Mouse (Mus musculus) lung, adult 2 months (tissue): ENCODE measurements at regions not wholly inside any gene's neighbourhood (a gene's known extent, or its start where the extent isn't known, plus 50 kb on each side); places are given as distances from the start of the nearest gene placed in this dataset.

Experiments used
- DNase-seq: peaks from one replicate; pipeline ENCODE4 v3.0.0; 2022
- H3K4me1 ChIP-seq: fragments of 200-500 bp; 2 replicates; pipeline ENCODE4 v1.6.1; 2011; ENCODE audit warnings: low read length; ENCODE audit not compliant: control insufficient read depth, insufficient read depth
- H3K4me3 ChIP-seq: fragments of 200-500 bp; replicated peaks from 2 replicates; pipeline ENCODE3; 2011; ENCODE audit warnings: low read depth, mild to moderate bottlenecking, control low read depth, low read length; ENCODE audit errors: extremely low read depth
- CTCF ChIP-seq: fragments of 200-500 bp; IDR thresholded peaks from 2 replicates; pipeline ENCODE4 v1.5.1; 2011; ENCODE audit warnings: mild to moderate bottlenecking, low read length, control low read depth; ENCODE audit not compliant: insufficient read depth
- POLR2A ChIP-seq: fragments of 200-500 bp; IDR thresholded peaks from 2 replicates; pipeline ENCODE4 v1.6.1; 2011; ENCODE audit warnings: low read depth, mild to moderate bottlenecking, control low read depth, low read length, borderline replicate concordance; ENCODE audit errors: extremely low read depth
- WGBS: fragments of 180-500 bp; shearing (Covaris S2); methylation state at CpG from one replicate; pipeline ENCODE4 v1.1.7; 2018; 5-methylcytosine and 5-hydroxymethylcytosine counted together

DNA sequence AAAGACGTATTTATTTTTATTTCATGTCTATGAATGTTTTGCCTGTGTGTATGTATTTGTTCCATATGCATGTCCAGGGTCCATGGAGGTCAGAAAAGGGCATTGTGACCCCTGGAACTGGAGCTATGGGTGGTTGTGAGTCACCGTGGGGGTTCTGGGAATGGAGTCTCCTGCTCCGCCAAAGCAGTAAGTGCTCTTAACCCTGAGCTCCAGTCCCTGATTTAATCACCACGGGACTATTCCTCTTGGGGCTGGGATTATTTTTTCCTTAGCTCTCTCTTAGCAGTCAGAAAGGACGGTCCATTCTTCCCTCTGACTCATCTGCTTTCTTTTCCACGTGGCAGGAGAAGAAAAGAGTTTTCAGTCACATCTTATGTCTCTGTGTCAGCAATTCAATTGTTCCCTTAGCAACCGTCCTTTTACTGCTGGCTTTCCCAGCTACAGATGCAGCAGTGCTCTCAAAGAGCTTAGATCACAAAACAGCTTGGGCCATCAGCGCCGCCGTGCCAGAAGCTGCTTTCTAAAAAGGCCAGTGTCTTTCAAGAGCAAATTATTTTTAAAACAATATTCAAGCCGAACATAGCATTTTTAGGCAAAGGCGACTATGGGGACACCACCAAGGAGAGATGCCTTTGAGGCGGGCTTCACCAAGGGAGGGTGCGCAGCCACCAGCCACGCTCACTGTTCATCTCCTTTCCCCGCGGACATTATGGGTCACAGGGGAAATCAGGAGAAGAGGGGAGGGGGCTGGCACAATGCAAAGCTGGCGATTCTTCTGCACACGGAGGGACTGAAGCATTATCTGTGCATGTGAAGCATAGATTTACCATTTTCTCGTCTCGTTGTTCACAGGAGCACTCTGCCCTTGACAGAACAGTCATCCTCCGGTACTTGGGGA lies 110.8 kb downstream of the Map3k7 start:
- Histone ChIP-seq H3K4me1 (no peaks in the 10 kb centered on the region), H3K4me3 (no peak overlapping the region)
- WGBS, result 22% methylated on average over 22 of the region's 22 CpGs
- no peak for DNase-seq
- TF ChIP-seq POLR2A, result no peak
- TF ChIP-seq CTCF, result no peak

DNA sequence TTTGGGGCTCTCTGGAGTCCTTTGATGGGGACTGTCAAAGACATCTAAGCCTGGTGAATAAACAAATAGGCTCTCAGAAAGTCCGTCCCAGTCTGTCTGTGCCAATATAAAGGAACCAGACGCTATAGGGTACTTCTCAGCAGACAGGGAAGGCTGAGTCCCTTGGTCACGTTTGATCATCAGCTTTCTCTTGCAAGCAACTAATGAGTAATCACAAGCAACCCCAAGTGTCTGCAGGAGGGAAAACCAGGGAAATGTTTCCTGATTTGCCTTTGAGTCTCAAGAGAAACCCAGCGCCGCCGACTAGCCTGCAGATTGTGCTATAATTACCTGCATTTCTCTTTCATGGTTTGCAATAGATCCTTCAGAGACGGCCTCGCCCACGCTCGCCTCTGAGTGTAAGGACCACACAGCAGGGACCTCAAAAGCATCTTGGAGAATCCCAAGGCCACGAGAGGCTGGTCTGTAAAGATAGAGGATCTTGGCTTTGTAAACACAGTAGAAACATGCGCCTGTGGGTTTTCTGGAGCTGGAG lies 112.6 kb downstream of the Map3k7 start:
- H3K4me3 ChIP-seq, result no peak overlapping the region
- TF ChIP-seq POLR2A (no peak), CTCF (no peak)
- H3K4me1 ChIP-seq, result no peaks in the 10 kb centered on the region
- DNase-seq, result no peak
- 73% methylated on average over 12 of the region's 12 CpGs for WGBS

DNA sequence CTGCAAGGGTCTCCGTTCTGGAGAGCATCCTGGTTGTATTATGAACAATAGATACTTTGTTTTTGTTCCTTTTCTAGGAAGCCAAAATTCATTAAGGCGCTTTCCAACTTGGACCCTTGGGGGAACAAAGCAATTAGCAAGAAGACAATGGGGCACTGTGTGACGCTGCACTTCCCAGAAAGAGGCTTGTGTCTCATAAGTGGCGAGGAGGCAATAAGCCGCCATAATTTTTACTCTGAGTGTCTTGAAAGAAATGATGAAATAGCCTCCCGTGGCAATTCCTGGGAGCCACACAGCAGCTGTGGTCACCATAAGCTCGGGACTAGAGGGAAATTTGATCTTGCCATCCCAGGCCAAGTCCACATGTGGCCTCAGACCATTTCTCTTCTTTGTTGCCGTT lies 119.6 kb downstream of the Map3k7 start:
- WGBS, result 64% methylated on average over 8 of the region's 8 CpGs
- Histone ChIP-seq H3K4me1 (no peaks in the 10 kb centered on the region), H3K4me3 (no peak overlapping the region)
- no peak for TF ChIP-seq CTCF
- TF ChIP-seq POLR2A, result no peak
- DNase-seq, result no peak

DNA sequence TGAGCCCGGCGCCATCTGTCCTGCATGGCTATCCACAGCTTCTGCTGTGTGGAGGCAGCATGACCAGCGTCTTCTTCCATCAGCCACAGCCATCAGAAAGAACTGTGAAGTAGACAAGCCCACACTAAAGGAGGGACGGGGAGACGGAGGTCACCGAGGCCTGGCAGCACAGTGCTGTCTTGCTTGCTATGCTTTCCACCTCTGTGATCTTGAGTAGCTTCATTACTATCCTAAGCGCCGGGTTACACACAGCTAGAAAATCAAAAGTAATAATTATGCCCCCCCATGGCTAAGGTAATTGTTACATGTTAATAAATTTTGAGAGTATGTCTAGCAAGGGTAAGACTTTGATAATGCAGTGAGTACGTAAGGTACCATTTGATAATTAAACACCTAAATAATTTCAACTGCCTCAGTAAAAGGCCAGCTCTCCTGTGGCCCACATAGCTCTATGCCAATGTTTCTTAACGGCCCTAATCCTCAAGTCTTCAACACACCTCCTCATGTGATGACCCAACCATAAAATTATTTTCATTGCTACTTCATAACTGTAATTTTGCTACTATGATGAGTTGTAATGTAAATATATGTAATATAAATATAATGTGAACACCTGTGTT lies 120.5 kb downstream of the Map3k7 start:
- DNase-seq, result no peak
- WGBS, result 91% methylated on average over 10 of the region's 10 CpGs
- TF ChIP-seq CTCF (no peak), POLR2A (no peak)
- no peaks in the 10 kb centered on the region for H3K4me1 ChIP-seq
- H3K4me3 ChIP-seq, result no peak overlapping the region

DNA sequence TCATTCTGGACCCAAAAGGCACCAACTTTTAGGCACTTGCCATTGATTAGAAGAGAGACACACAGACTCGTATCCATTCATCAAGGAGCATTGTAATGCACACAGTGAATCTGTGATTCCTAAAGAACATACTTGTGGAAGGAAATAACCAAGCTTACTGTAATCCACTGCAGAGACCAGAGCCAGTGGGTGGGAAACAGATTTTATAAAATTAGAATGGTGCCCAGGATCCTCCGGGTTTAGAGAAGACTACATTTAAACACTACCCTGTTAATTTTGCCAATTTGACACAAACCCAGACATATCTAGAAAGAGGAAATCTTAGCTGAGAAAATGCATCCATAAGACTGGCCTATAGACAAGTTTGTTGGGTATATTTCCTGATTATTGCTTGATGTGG lies 121.1 kb downstream of the Map3k7 start:
- DNase-seq, result no peak
- TF ChIP-seq POLR2A (no peak), CTCF (no peak)
- no peak overlapping the region for H3K4me3 ChIP-seq
- H3K4me1 ChIP-seq, result no peaks in the 10 kb centered on the region
- WGBS, result 93% methylated on average over 2 of the region's 2 CpGs

DNA sequence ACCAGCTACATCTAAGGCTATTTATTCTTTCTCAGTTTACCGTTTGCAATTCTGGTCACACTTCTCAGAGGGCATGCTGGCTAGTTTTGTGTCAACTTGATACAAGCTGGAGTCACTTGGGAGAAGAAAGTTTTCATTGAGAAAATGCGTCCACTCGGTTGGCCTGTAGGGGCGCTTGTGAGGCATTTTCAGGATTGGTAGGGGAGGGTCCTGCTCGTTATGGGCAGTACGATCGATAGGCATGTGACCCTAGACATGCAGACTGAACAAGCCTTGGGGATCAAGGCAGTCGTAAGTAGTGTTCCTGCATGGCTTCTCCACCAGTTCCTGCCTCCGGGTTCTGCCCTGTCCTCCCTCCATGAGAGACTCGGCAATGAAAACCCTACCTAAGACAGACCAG lies 127.2 kb downstream of the Map3k7 start:
- 87% methylated on average over 10 of the region's 10 CpGs for WGBS
- Histone ChIP-seq H3K4me1 (no peaks in the 10 kb centered on the region), H3K4me3 (no peak overlapping the region)
- no peak for DNase-seq
- TF ChIP-seq POLR2A, result no peak
- no peak for TF ChIP-seq CTCF

DNA sequence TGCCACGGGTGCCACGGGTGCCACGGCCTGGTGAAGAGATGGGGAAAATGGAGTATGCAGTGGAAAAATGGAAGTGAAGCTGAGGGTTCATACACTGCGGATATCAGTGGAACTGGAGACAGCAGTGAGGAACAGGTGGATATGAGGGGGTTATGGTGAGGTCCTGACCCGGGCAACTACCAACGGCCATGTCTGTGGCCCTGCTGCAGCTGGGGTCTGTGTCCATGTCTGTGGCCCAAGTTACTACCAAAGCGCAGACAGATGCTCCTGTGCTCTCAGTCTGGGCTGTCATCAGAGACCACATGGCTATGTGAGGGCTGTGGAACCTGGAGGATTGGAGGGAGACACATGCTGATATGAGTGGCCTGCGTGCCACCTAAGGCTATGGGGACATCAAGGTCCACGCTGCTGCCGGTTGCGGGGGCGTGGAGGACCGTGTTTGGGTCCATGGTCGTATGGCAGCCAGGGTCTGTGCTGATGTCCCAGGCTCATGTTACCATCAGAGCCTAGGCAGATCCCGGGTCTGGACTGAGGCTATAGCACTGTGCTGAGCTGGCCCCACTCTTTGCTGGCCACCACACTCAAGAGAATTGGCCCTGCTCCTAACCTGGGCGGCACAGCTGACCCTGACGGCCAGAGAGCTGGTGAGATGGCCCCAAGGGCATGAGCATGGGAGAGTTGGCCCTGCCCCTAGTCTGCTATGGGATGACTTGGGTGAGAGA lies 128.6 kb downstream of the Map3k7 start:
- TF ChIP-seq CTCF (no peak), POLR2A (no peak)
- no peak for DNase-seq
- no peaks in the 10 kb centered on the region for H3K4me1 ChIP-seq

DNA sequence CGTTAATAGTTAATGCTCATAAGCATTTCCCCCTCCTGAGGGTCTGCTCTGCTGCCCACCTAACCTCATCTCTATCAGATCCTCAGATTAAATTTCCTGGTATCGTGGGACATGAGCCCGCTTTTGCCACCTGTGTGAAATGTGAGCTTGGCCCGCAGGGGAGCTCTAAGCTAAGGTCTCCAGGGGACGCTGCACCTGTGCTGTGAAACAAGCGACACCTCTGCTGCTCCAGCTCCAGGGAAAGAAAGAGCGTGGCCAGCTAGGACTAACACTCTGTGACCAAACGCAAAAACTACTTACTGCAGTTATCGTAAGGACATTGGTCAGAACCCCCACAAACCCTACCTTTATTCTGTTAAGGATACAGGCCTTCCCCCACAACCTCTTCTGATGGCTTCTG lies 134.3 kb downstream of the Map3k7 start:
- H3K4me3 ChIP-seq, result no peak overlapping the region
- WGBS, result 70% methylated on average over 9 of the region's 9 CpGs
- DNase-seq, result no peak
- TF ChIP-seq CTCF (no peak), POLR2A (no peak)
- peaks cover 6% of the 10 kb centered on the region; the same call in 1 of the 2 replicates for H3K4me1 ChIP-seq

More for the DNA sequence above, 128.6 kb downstream of the Map3k7 start:
- 95% methylated on average over 17 of the region's 17 CpGs for WGBS
- no peak overlapping the region for H3K4me3 ChIP-seq

DNA sequence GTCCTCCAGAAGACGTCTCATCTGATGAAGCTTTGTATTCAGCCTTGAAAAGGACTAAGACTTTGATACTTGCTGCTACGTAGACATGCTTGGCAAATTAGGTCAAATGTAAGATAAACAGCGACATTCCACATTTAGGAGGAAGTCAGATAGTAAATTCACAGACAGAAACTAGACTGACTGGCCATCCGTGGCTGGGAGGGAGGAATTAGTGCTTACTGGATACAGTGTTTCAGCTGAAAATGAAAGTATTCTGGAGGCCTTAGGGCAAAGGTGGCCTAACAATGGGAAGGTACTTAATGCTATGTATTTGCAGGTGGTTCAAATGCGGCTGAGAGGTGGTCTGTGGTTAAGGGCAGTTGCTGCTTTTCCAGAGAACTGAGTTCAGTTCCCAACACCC lies 137.1 kb downstream of the Map3k7 start:
- DNase-seq, result no peak
- peaks cover 6% of the 10 kb centered on the region; the same call in 1 of the 2 replicates for H3K4me1 ChIP-seq
- WGBS, result 22% methylated on average over 5 of the region's 5 CpGs
- TF ChIP-seq POLR2A (no peak), CTCF (no peak)
- no peak overlapping the region for H3K4me3 ChIP-seq
